Mouse (Mus musculus) G1E (cell line): ENCODE measurements around the gene Tnni3.

Source experiments
- CTCF ChIP-seq: IDR thresholded peaks from 2 replicates; pipeline ENCODE4 v1.5.1; 2012; ENCODE audit warnings: low read depth, low read length, inconsistent platforms, mixed read lengths
- GATA1 ChIP-seq: IDR thresholded peaks from 2 replicates; pipeline ENCODE4 v1.6.1; 2012; ENCODE audit warnings: borderline replicate concordance, low read length, inconsistent platforms, mixed read lengths
- GATA2 ChIP-seq: IDR thresholded peaks from 2 replicates; pipeline ENCODE4 v1.6.1; 2012; ENCODE audit warnings: low read depth, low read length, inconsistent platforms, borderline replicate concordance
- POLR2AphosphoS5 ChIP-seq: IDR thresholded peaks from 2 replicates; pipeline ENCODE4 v1.6.1; 2012; ENCODE audit warnings: low read depth, low read length, inconsistent platforms; ENCODE audit not compliant: insufficient replicate concordance
- TAL1 ChIP-seq: conservative IDR thresholded peaks from 2 replicates; pipeline ENCODE4 v1.6.1; 2012; ENCODE audit warnings: low read depth, low read length, inconsistent platforms, mixed read lengths

GRCm38 (mm10) chr7:4473940-4474339, 50.1 kb downstream of the Tnni3 start:
- no peak for TF ChIP-seq GATA2
- TF ChIP-seq GATA1 = no peak
- TF ChIP-seq TAL1 = no peak
- no peak for TF ChIP-seq CTCF
- no peak for TF ChIP-seq POLR2AphosphoS5
